Mouse (Mus musculus) layer of hippocampus, postnatal 36 days (tissue): Measurements from ENCODE around the gene Paxx. TPM values are rescaled to one million over a fixed set of nuclear protein-coding genes. Genes with fewer than 3 reads are reported as not detected.

Experiments
- microRNA-seq, 2 experiments: library from miRNA; unstranded; fragments of <30 nt; microRNA quantifications; one replicate each; pipeline ENCODE4 v1.2.0; 2021
- total RNA-seq, 2 experiments: library from RNA; stranded (reverse); gene quantifications; 2 replicates each; pipeline ENCODE4 v1.2.3; 2021

Gene Paxx
- total RNA-seq, 2 experiments from 2014 or later = 46.2 to 62.8 TPM

Small RNA genes within 50 kb of the gene (microRNA-seq; reads per million reads assigned to microRNA genes)
- gene Mir3087 = 5.3 to 7.8 reads per million in 2 experiments

Other genes starting within 250 kb of the Paxx start
- gene Nelfb, start 249.6 kb downstream of the Paxx start, total RNA-seq = 10 to 100 TPM; 55.1 to 58.1 TPM
- gene Stpg3, start 246.5 kb downstream of the Paxx start, total RNA-seq = not detected
- not detected for gene Fam166a, start 242.3 kb downstream of the Paxx start, total RNA-seq
- gene Tubb4b, start 236.4 kb downstream of the Paxx start, total RNA-seq = 100 to 1,000 TPM; 309 to 323 TPM
- not detected for gene Slc34a3, start 226.7 kb downstream of the Paxx start, total RNA-seq
- gene Rnf224, start 224.3 kb downstream of the Paxx start, total RNA-seq = not detected
- gene Rnf208, start 218.8 kb downstream of the Paxx start, total RNA-seq = 100 to 1,000 TPM; 223 to 232 TPM
- not detected for gene Cysrt1, start 218.6 kb downstream of the Paxx start, total RNA-seq
- gene AL732309.1, start 214.2 kb downstream of the Paxx start, total RNA-seq = 1 to 10 TPM; 2.2 to 4.4 TPM
- 10 to 100 TPM; 35.5 to 40.4 TPM for gene Tmem203, start 205.7 kb downstream of the Paxx start, total RNA-seq
- gene Tprn, start 198.5 kb downstream of the Paxx start, total RNA-seq = 10 to 100 TPM; 19.4 to 23.1 TPM
- gene Ssna1, start 188.7 kb downstream of the Paxx start, total RNA-seq = 10 to 100 TPM; 65.0 to 69.4 TPM
- 10 to 100 TPM; 83.0 to 83.3 TPM for gene Anapc2, start 188.6 kb downstream of the Paxx start, total RNA-seq
- not detected for gene Tmem210, start 172.9 kb downstream of the Paxx start, total RNA-seq
- not detected for gene Lrrc26, start 171.2 kb downstream of the Paxx start, total RNA-seq
- 100 to 1,000 TPM; 420 to 431 TPM for gene Grin1, start 141.9 kb downstream of the Paxx start, total RNA-seq
- 10 to 100 TPM; 50.6 to 52.3 TPM for gene Man1b1, start 128.8 kb downstream of the Paxx start, total RNA-seq
- gene Dpp7, start 104.7 kb downstream of the Paxx start, total RNA-seq = 10 to 100 TPM; 26.1 to 38.4 TPM
- 10 to 100 TPM; 10.8 to 13.8 TPM for gene Uap1l1, start 95.4 kb downstream of the Paxx start, total RNA-seq
- 1 to 10 TPM; 3.7 to 4.6 TPM for gene Sapcd2, start 88.8 kb downstream of the Paxx start, total RNA-seq
- gene Entpd2, start 65.2 kb downstream of the Paxx start, total RNA-seq = 10 to 100 TPM; 14.9 to 16.1 TPM
- 100 to 1,000 TPM; 422 to 431 TPM for gene Npdc1, start 61.7 kb downstream of the Paxx start, total RNA-seq
- under 1 TPM; 0.87 to 0.94 TPM for gene Fut7, start 37.8 kb downstream of the Paxx start, total RNA-seq
- gene Abca2, start 32.4 kb downstream of the Paxx start, total RNA-seq = 100 to 1,000 TPM; 147 to 167 TPM
- gene Clic3, start 4.3 kb downstream of the Paxx start, total RNA-seq = under 1 TPM in 1 of 2 experiments, not detected in 1; 0.66 TPM
- gene Ptgds, start 9.0 kb upstream of the Paxx start, total RNA-seq = 100 to 1,000 TPM; 435 to 800 TPM
- gene Lcn12, start 32.8 kb upstream of the Paxx start, total RNA-seq = not detected
- gene Fbxw5, start 39.7 kb upstream of the Paxx start, total RNA-seq = 100 to 1,000 TPM; 115 to 116 TPM
- 1 to 10 TPM in 1 of 2 experiments, under 1 TPM in 1; 0.88 to 1.5 TPM for gene C8g, start 40.6 kb upstream of the Paxx start, total RNA-seq
- gene Traf2, start 85.8 kb upstream of the Paxx start, total RNA-seq = 10 to 100 TPM; 11.9 to 12.6 TPM
- 100 to 1,000 TPM; 200 to 212 TPM for gene Edf1, start 96.8 kb upstream of the Paxx start, total RNA-seq
- 1 to 10 TPM; 3.1 to 3.2 TPM for gene Mamdc4, start 113.8 kb upstream of the Paxx start, total RNA-seq
- 10 to 100 TPM; 62.5 to 68.3 TPM for gene Phpt1, start 114.1 kb upstream of the Paxx start, total RNA-seq
- 100 to 1,000 TPM in 1 of 2 experiments, 10 to 100 TPM in 1; 96.4 to 117 TPM for gene Ajm1, start 120.7 kb upstream of the Paxx start, total RNA-seq
- 100 to 1,000 TPM; 142 to 155 TPM for gene Rabl6, start 147.4 kb upstream of the Paxx start, total RNA-seq
- not detected for gene Ccdc183, start 156.6 kb upstream of the Paxx start, total RNA-seq
- 10 to 100 TPM; 13.1 to 16.6 TPM for gene Tmem141, start 160.9 kb upstream of the Paxx start, total RNA-seq
- gene Fcna, start 166.9 kb upstream of the Paxx start, total RNA-seq = under 1 TPM; 0.32 to 0.43 TPM
- not detected for gene Lcn8, start 192.0 kb upstream of the Paxx start, total RNA-seq
- not detected for gene Lcn5, start 196.9 kb upstream of the Paxx start, total RNA-seq
- gene Lcn6, start 215.7 kb upstream of the Paxx start, total RNA-seq = not detected
- not detected for gene Lcn10, start 221.6 kb upstream of the Paxx start, total RNA-seq
- not detected for gene Obp2a, start 238.9 kb upstream of the Paxx start, total RNA-seq
- gene Bmyc, start 245.6 kb upstream of the Paxx start, total RNA-seq = 10 to 100 TPM; 82.1 to 87.9 TPM